Mouse (Mus musculus) heart, embryonic 13.5 days (tissue): Measurements from ENCODE around the gene Col18a1. TPM values are rescaled to one million over a fixed set of nuclear protein-coding genes. Genes with fewer than 3 reads are reported as not detected.

Experiments
- ATAC-seq: fragments of 200-750 bp; cut with Nextera tagmentation; 2 replicates; pipeline ENCODE4 v1.8.0; 2017; ENCODE audit warnings: moderate TSS enrichment; ENCODE audit not compliant: insufficient number of reproducible peaks, low FRiP score, low TSS enrichment; ENCODE audit errors: extremely low read depth
- H3K27ac ChIP-seq: fragments of 300-500 bp; sonication (generic); replicated peaks from 2 replicates; pipeline ENCODE4 v1.5.1; 2015; ENCODE audit warnings: moderate library complexity, mild to moderate bottlenecking, inconsistent platforms
- H3K27me3 ChIP-seq: fragments of 300-500 bp; sonication (generic); replicated peaks from 2 replicates; pipeline ENCODE4 v1.6.1; 2015; ENCODE audit warnings: mild to moderate bottlenecking, inconsistent platforms
- H3K36me3 ChIP-seq: fragments of 300-500 bp; sonication (generic); 2 replicates; pipeline ENCODE4 v1.6.1; 2015; ENCODE audit warnings: mild to moderate bottlenecking, inconsistent platforms
- H3K4me1 ChIP-seq: fragments of 300-500 bp; sonication (generic); 2 replicates; pipeline ENCODE4 v1.6.1; 2015; ENCODE audit warnings: inconsistent platforms
- H3K4me2 ChIP-seq: fragments of 300-500 bp; sonication (generic); 2 replicates; pipeline ENCODE4 v1.6.1; 2015; ENCODE audit warnings: inconsistent platforms, mild to moderate bottlenecking, moderate library complexity
- H3K4me3 ChIP-seq: fragments of 300-500 bp; sonication (generic); 2 replicates; pipeline ENCODE4 v1.5.1; 2015; ENCODE audit warnings: moderate library complexity, mild to moderate bottlenecking, inconsistent platforms
- H3K9ac ChIP-seq: fragments of 300-500 bp; sonication (generic); 2 replicates; pipeline ENCODE4 v1.6.1; 2015; ENCODE audit warnings: inconsistent platforms, mild to moderate bottlenecking, moderate library complexity
- H3K9me3 ChIP-seq: fragments of 300-500 bp; sonication (generic); 2 replicates; pipeline ENCODE4 v1.6.1; 2016; ENCODE audit warnings: inconsistent platforms
- whole genome bisulfite sequencing: fragments of 180-500 bp; shearing (Covaris S2); methylation state at CpG from one replicate; pipeline ENCODE4 v1.1.7; 2015; ENCODE audit warnings: mixed read lengths; 5-methylcytosine and 5-hydroxymethylcytosine counted together
- polyA plus RNA-seq: library from polyadenylated mRNA; unstranded; fragments of >200 nt; fragmentation: Nextera tagmentation; extraction: Ambion mirVana; gene quantifications from 2 replicates; pipeline ENCODE4 v1.2.1, GENCODE M21; 2015

The Col18a1 gene
- polyA plus RNA-seq, 1 experiment from 2014 or later, result 155 TPM

GRCm38 (mm10) chr10:77180110-77180509 is 13.8 kb upstream of the Col18a1 start:
- 71% methylated on average over 3 of the region's 3 CpGs for WGBS
- 0 out of 2 replicates have a peak, but pooled peaks cover 5% of the 10 kb centered on the region for H3K4me1 ChIP-seq
- H3K36me3 ChIP-seq, result no peaks in the 10 kb centered on the region
- no peak overlapping the region for H3K4me2 ChIP-seq
- H3K4me3 ChIP-seq, result no peak overlapping the region
- H3K27ac ChIP-seq, result no peak overlapping the region
- no peak overlapping the region for H3K9ac ChIP-seq
- H3K27me3 ChIP-seq, result no peaks in the 10 kb centered on the region
- H3K9me3 ChIP-seq, result no peaks in the 10 kb centered on the region
- no peak for ATAC-seq

GRCm38 (mm10) chr10:77178691-77179090 is 12.3 kb upstream of the Col18a1 start:
- Histone ChIP-seq H3K9me3 (no peaks in the 10 kb centered on the region), H3K9ac (no peak overlapping the region), H3K27me3 (no peaks in the 10 kb centered on the region), H3K4me2 (no peak overlapping the region), H3K4me1 (0 out of 2 replicates have a peak, but pooled peaks cover 5% of the 10 kb centered on the region), H3K36me3 (no peaks in the 10 kb centered on the region), H3K4me3 (no peak overlapping the region), H3K27ac (no peak overlapping the region)
- ATAC-seq, result no peak
- 79% methylated on average over 7 of the region's 7 CpGs for WGBS

- H3K36me3 ChIP-seq, result no peaks in the 10 kb centered on the region
- no peak overlapping the region for H3K4me2 ChIP-seq
- H3K27me3 ChIP-seq, result peaks cover 12% of the 10 kb centered on the region
- peaks cover 7% of the 10 kb centered on the region for H3K4me1 ChIP-seq
- H3K9ac ChIP-seq, result no peak overlapping the region
- no peaks in the 10 kb centered on the region for H3K9me3 ChIP-seq
- WGBS, result 81% methylated on average over 6 of the region's 6 CpGs
- H3K27ac ChIP-seq, result no peak overlapping the region
- H3K4me3 ChIP-seq, result no peak overlapping the region
- no peak for ATAC-seq
Observed at GRCm38 (mm10) chr10:77170400-77170799, 4.1 kb upstream of the Col18a1 start.

- H3K9ac ChIP-seq, result peak overlapping the region; percentile 84
- peak overlapping the region; percentile 68 for H3K4me3 ChIP-seq
- H3K9me3 ChIP-seq, result no peaks in the 10 kb centered on the region
- peak overlapping the region; percentile 91 for H3K4me2 ChIP-seq
- H3K27me3 ChIP-seq, result peaks cover 12% of the 10 kb centered on the region
- H3K27ac ChIP-seq, result peak overlapping the region; percentile 73
- peaks cover 3% of the 10 kb centered on the region; the same call in 1 of the 2 replicates for H3K36me3 ChIP-seq
- ATAC-seq, result no peak
- WGBS, result under 1% methylated on average over 40 of the region's 40 CpGs
- H3K4me1 ChIP-seq, result peaks cover 51% of the 10 kb centered on the region
Observed at GRCm38 (mm10) chr10:77165318-77165945, 916 bp downstream of the Col18a1 start.

GRCm38 (mm10) chr10:77164437-77165052 is 1.8 kb downstream of the Col18a1 start:
- H3K36me3 ChIP-seq, result peaks cover 3% of the 10 kb centered on the region; the same call in 1 of the 2 replicates
- peaks cover 12% of the 10 kb centered on the region for H3K27me3 ChIP-seq
- WGBS, result 9% methylated on average over 9 of the region's 9 CpGs
- no peak for ATAC-seq
- peak overlapping the region; percentile 84 for H3K9ac ChIP-seq
- H3K9me3 ChIP-seq, result no peaks in the 10 kb centered on the region
- H3K4me3 ChIP-seq, result peak overlapping the region; percentile 68
- H3K4me2 ChIP-seq, result peak overlapping the region; percentile 91
- peak overlapping the region; percentile 73 for H3K27ac ChIP-seq
- peaks cover 60% of the 10 kb centered on the region for H3K4me1 ChIP-seq

GRCm38 (mm10) chr10:77164041-77164436 is 2.3 kb downstream of the Col18a1 start:
- Histone ChIP-seq H3K27ac (0 out of 2 replicates have a peak overlapping the region, but pooled peaks have one; percentile 2), H3K4me1 (peaks cover 65% of the 10 kb centered on the region), H3K27me3 (peaks cover 12% of the 10 kb centered on the region), H3K4me2 (peak overlapping the region; percentile 91), H3K9me3 (no peaks in the 10 kb centered on the region), H3K36me3 (peaks cover 3% of the 10 kb centered on the region; the same call in 1 of the 2 replicates), H3K9ac (peak overlapping the region; percentile 84), H3K4me3 (peak overlapping the region; percentile 68)
- 38% methylated on average over 5 of the region's 5 CpGs for WGBS
- no peak for ATAC-seq

GRCm38 (mm10) chr10:77163392-77163977 is 2.9 kb downstream of the Col18a1 start:
- Histone ChIP-seq H3K4me1 (peaks cover 71% of the 10 kb centered on the region), H3K9me3 (no peaks in the 10 kb centered on the region), H3K27me3 (peaks cover 12% of the 10 kb centered on the region), H3K9ac (peak overlapping the region; percentile 84), H3K36me3 (peaks cover 3% of the 10 kb centered on the region; the same call in 1 of the 2 replicates), H3K27ac (0 out of 2 replicates have a peak overlapping the region, but pooled peaks have one; percentile 2), H3K4me3 (peak overlapping the region; percentile 68), H3K4me2 (peak overlapping the region; percentile 91)
- ATAC-seq, result no peak
- 65% methylated on average over 4 of the region's 4 CpGs for WGBS

- Histone ChIP-seq H3K27ac (peak overlapping the region; percentile 89), H3K36me3 (peaks cover 3% of the 10 kb centered on the region; the same call in 1 of the 2 replicates), H3K27me3 (no peaks in the 10 kb centered on the region), H3K4me2 (peak overlapping the region; percentile 58), H3K9me3 (no peaks in the 10 kb centered on the region), H3K4me3 (0 out of 2 replicates have a peak overlapping the region, but pooled peaks have one; percentile 14), H3K9ac (peak overlapping the region; percentile 25; the same call in 1 of the 2 replicates), H3K4me1 (peaks cover 94% of the 10 kb centered on the region)
- peak; percentile 51 for ATAC-seq
- WGBS, result 5% methylated on average over 8 of the region's 8 CpGs
Observed at GRCm38 (mm10) chr10:77159573-77159972, 6.8 kb downstream of the Col18a1 start.

GRCm38 (mm10) chr10:77158948-77159347 is 7.4 kb downstream of the Col18a1 start:
- H3K4me2 ChIP-seq, result peak overlapping the region; percentile 58

GRCm38 (mm10) chr10:77157245-77158019 is 8.9 kb downstream of the Col18a1 start:
- Histone ChIP-seq H3K4me3 (no peak overlapping the region), H3K4me1 (peaks cover 94% of the 10 kb centered on the region), H3K27ac (peak overlapping the region; percentile 89), H3K9me3 (no peaks in the 10 kb centered on the region), H3K9ac (peak overlapping the region; percentile 61; the same call in 1 of the 2 replicates), H3K4me2 (0 out of 2 replicates have a peak overlapping the region, but pooled peaks have one; percentile 58), H3K36me3 (0 out of 2 replicates have a peak, but pooled peaks cover 9% of the 10 kb centered on the region), H3K27me3 (no peaks in the 10 kb centered on the region)
- ATAC-seq, result no peak
- 26% methylated on average over 7 of the region's 11 CpGs for WGBS

More at GRCm38 (mm10) chr10:77158948-77159347, 7.4 kb downstream of the Col18a1 start:
- peaks cover 93% of the 10 kb centered on the region for H3K4me1 ChIP-seq
- H3K9ac ChIP-seq, result peak overlapping the region; percentile 61
- 0 out of 2 replicates have a peak, but pooled peaks have one; percentile 21 for ATAC-seq
- peak overlapping the region; percentile 89 for H3K27ac ChIP-seq
- H3K27me3 ChIP-seq, result no peaks in the 10 kb centered on the region
- peaks cover 3% of the 10 kb centered on the region; the same call in 1 of the 2 replicates for H3K36me3 ChIP-seq
- no peaks in the 10 kb centered on the region for H3K9me3 ChIP-seq
- WGBS, result 6% methylated on average over 3 of the region's 3 CpGs
- H3K4me3 ChIP-seq, result no peak overlapping the region
